Mouse (Mus musculus): Measurements from ENCODE around the gene Espn.

The Espn gene

GRCm38 (mm10) chr4:152077191-152077590 lies 75.0 kb downstream of the Espn start:
- in situ Hi-C loops (cut with MboI; ENCODE audit: low sequenced_read_pairs) = no loop called here

GRCm38 (mm10) chr4:152074548-152074947 lies 77.6 kb downstream of the Espn start:
- in situ Hi-C loops (cut with MboI; ENCODE audit: low sequenced_read_pairs) = no loop called here

GRCm38 (mm10) chr4:152073715-152074114 lies 78.5 kb downstream of the Espn start:
- in situ Hi-C loops (cut with MboI; ENCODE audit: low sequenced_read_pairs) = no loop called here

GRCm38 (mm10) chr4:152072655-152073054 lies 79.5 kb downstream of the Espn start:
- in situ Hi-C loops (cut with MboI; ENCODE audit: low sequenced_read_pairs) = no loop called here

- in situ Hi-C loops (cut with MboI; ENCODE audit: low sequenced_read_pairs) = no loop called here
Measured at GRCm38 (mm10) chr4:152072121-152072601, 80.0 kb downstream of the Espn start, which contains the start of gene Plekhg5. TSS of gene Plekhg5 (plus strand) at chr4:152072498.

GRCm38 (mm10) chr4:152070494-152071396 lies 81.4 kb downstream of the Espn start:
- in situ Hi-C loops (cut with MboI; ENCODE audit: low sequenced_read_pairs) = no loop called here

All from CH12F3 (cell line).